Mouse (Mus musculus): ENCODE data around the gene Cpt1a. TPM values are rescaled to one million over a fixed set of nuclear protein-coding genes. Genes with fewer than 3 reads are reported as not detected.
A peak's percentile ranks its signal among the peaks of the same experiment; 100 is the strongest.

Gene Cpt1a
- 12.7 and 13.0 TPM in 2 replicates for polyA plus RNA-seq (2015; fragmentation: Nextera tagmentation; extraction: Ambion mirVana)

GRCm38 (mm10) chr19:3322261-3322969 is at the start of gene Cpt1a:
Cpt1a (plus strand) TSS chr19:3322334.
- WGBS = 4% methylated on average over 26 of the region's 26 CpGs
- peaks cover 43% of the 10 kb centered on the region for H3K4me1 ChIP-seq
- H3K27ac ChIP-seq (replicated peaks) = 0 out of 2 replicates have a peak within 1 kb of the TSS, but pooled peaks have one; percentile 4
- peaks cover 28% of the 10 kb centered on the region for H3K27me3 ChIP-seq
- no peaks in the 10 kb centered on the region for H3K9me3 ChIP-seq
- H3K4me3 ChIP-seq = peak within 1 kb of the TSS; percentile 64
- no peaks in the 10 kb centered on the region for H3K36me3 ChIP-seq
- H3K9ac ChIP-seq (replicated peaks) = peak within 1 kb of the TSS; percentile 58
- ATAC-seq (replicated peaks) = no peak
- H3K4me2 ChIP-seq (replicated peaks) = peak within 1 kb of the TSS; percentile 91

- Histone ChIP-seq H3K36me3 (peaks cover 85% of the 10 kb centered on the region), H3K9me3 (no peaks in the 10 kb centered on the region), H3K4me3 (no peak overlapping the region), H3K4me1 (no peaks in the 10 kb centered on the region), H3K27ac (replicated peaks) (no peak overlapping the region), H3K4me2 (replicated peaks) (no peak overlapping the region), H3K27me3 (no peaks in the 10 kb centered on the region), H3K9ac (replicated peaks) (no peak overlapping the region)
- WGBS = 92% methylated on average over 9 of the region's 9 CpGs
- ATAC-seq (replicated peaks) = no peak
Observed at GRCm38 (mm10) chr19:3273331-3273730, 48.8 kb upstream of the Cpt1a start.

GRCm38 (mm10) chr19:3275744-3276365 is 46.3 kb upstream of the Cpt1a start:
- H3K9ac ChIP-seq (replicated peaks) = no peak overlapping the region
- H3K4me3 ChIP-seq = no peak overlapping the region
- H3K36me3 ChIP-seq = peaks cover 64% of the 10 kb centered on the region
- H3K27ac ChIP-seq (replicated peaks) = no peak overlapping the region
- H3K27me3 ChIP-seq = no peaks in the 10 kb centered on the region
- 83% methylated on average over 3 of the region's 3 CpGs for WGBS
- no peaks in the 10 kb centered on the region for H3K9me3 ChIP-seq
- no peaks in the 10 kb centered on the region for H3K4me1 ChIP-seq
- ATAC-seq (replicated peaks) = no peak
- no peak overlapping the region for H3K4me2 ChIP-seq (replicated peaks)

GRCm38 (mm10) chr19:3281886-3282285 is 40.2 kb upstream of the Cpt1a start:
- Histone ChIP-seq H3K36me3 (peaks cover 16% of the 10 kb centered on the region), H3K4me1 (peaks cover 23% of the 10 kb centered on the region), H3K9me3 (no peaks in the 10 kb centered on the region), H3K4me3 (peak overlapping the region; percentile 93), H3K27me3 (no peaks in the 10 kb centered on the region), H3K4me2 (replicated peaks) (peak overlapping the region; percentile 88), H3K9ac (replicated peaks) (peak overlapping the region; percentile 79), H3K27ac (replicated peaks) (no peak overlapping the region)
- WGBS = 77% methylated on average over 4 of the region's 4 CpGs
- no peak for ATAC-seq (replicated peaks)

GRCm38 (mm10) chr19:3282572-3283467 is 39.3 kb upstream of the Cpt1a start, which contains the start of the genes Mrpl21 and Ighmbp2:
Mrpl21 (plus strand) TSS chr19:3282901.
Ighmbp2 (minus strand) TSS chr19:3283017.
- Histone ChIP-seq H3K27ac (replicated peaks) (peak within 1 kb of the TSS; percentile 70), H3K4me1 (peaks cover 23% of the 10 kb centered on the region), H3K9me3 (no peaks in the 10 kb centered on the region), H3K9ac (replicated peaks) (peak within 1 kb of the TSS; percentile 79), H3K4me2 (replicated peaks) (peak within 1 kb of the TSS; percentile 88), H3K27me3 (no peaks in the 10 kb centered on the region), H3K4me3 (peak within 1 kb of the TSS; percentile 93), H3K36me3 (peaks cover 23% of the 10 kb centered on the region)
- peak; percentile 95 for ATAC-seq (replicated peaks)
- under 1% methylated on average over 49 of the region's 49 CpGs for WGBS

- H3K36me3 ChIP-seq = peaks cover 59% of the 10 kb centered on the region
Observed at GRCm38 (mm10) chr19:3289006-3289405, 33.1 kb upstream of the Cpt1a start.

GRCm38 (mm10) chr19:3292028-3292427 is 30.1 kb upstream of the Cpt1a start:
- peak; percentile 55 for ATAC-seq (replicated peaks)
- H3K4me2 ChIP-seq (replicated peaks) = no peak overlapping the region
- WGBS = 58% methylated on average over 2 of the region's 2 CpGs
- no peaks in the 10 kb centered on the region for H3K27me3 ChIP-seq
- H3K9me3 ChIP-seq = no peaks in the 10 kb centered on the region
- no peak overlapping the region for H3K27ac ChIP-seq (replicated peaks)
- no peak overlapping the region for H3K4me3 ChIP-seq
- peaks cover 47% of the 10 kb centered on the region for H3K36me3 ChIP-seq
- no peaks in the 10 kb centered on the region for H3K4me1 ChIP-seq
- H3K9ac ChIP-seq (replicated peaks) = no peak overlapping the region

More at GRCm38 (mm10) chr19:3289006-3289405, 33.1 kb upstream of the Cpt1a start:
- no peak overlapping the region for H3K4me2 ChIP-seq (replicated peaks)
- no peak for ATAC-seq (replicated peaks)
- H3K9ac ChIP-seq (replicated peaks) = no peak overlapping the region
- H3K4me3 ChIP-seq = no peak overlapping the region
- H3K27ac ChIP-seq (replicated peaks) = no peak overlapping the region
- H3K9me3 ChIP-seq = no peaks in the 10 kb centered on the region
- H3K4me1 ChIP-seq = peaks cover 1% of the 10 kb centered on the region; the same call in 1 of the 2 replicates
- 84% methylated on average over 1 of the region's 1 CpGs for WGBS
- H3K27me3 ChIP-seq = no peaks in the 10 kb centered on the region

GRCm38 (mm10) chr19:3292993-3293392 is 29.1 kb upstream of the Cpt1a start:
- H3K4me2 ChIP-seq (replicated peaks) = no peak overlapping the region
- ATAC-seq (replicated peaks) = no peak

GRCm38 (mm10) chr19:3295245-3295644 is 26.9 kb upstream of the Cpt1a start:
- WGBS = 85% methylated on average over 6 of the region's 6 CpGs
- H3K4me3 ChIP-seq = no peak overlapping the region
- H3K9me3 ChIP-seq = no peaks in the 10 kb centered on the region
- no peaks in the 10 kb centered on the region for H3K27me3 ChIP-seq
- H3K36me3 ChIP-seq = peaks cover 26% of the 10 kb centered on the region
- H3K27ac ChIP-seq (replicated peaks) = no peak overlapping the region
- no peaks in the 10 kb centered on the region for H3K4me1 ChIP-seq
- H3K4me2 ChIP-seq (replicated peaks) = no peak overlapping the region
- ATAC-seq (replicated peaks) = no peak
- no peak overlapping the region for H3K9ac ChIP-seq (replicated peaks)

More at GRCm38 (mm10) chr19:3292993-3293392, 29.1 kb upstream of the Cpt1a start:
- Histone ChIP-seq H3K9me3 (no peaks in the 10 kb centered on the region), H3K36me3 (peaks cover 40% of the 10 kb centered on the region), H3K4me1 (no peaks in the 10 kb centered on the region), H3K27me3 (no peaks in the 10 kb centered on the region), H3K27ac (replicated peaks) (no peak overlapping the region), H3K9ac (replicated peaks) (no peak overlapping the region), H3K4me3 (no peak overlapping the region)
- WGBS = 96% methylated on average over 1 of the region's 1 CpGs

- H3K4me3 ChIP-seq = no peak overlapping the region
- H3K27me3 ChIP-seq = no peaks in the 10 kb centered on the region
- no peaks in the 10 kb centered on the region for H3K9me3 ChIP-seq
- no peaks in the 10 kb centered on the region for H3K4me1 ChIP-seq
- no peak overlapping the region for H3K27ac ChIP-seq (replicated peaks)
- no peak for ATAC-seq (replicated peaks)
- peaks cover 9% of the 10 kb centered on the region; the same call in 1 of the 2 replicates for H3K36me3 ChIP-seq
- no peak overlapping the region for H3K4me2 ChIP-seq (replicated peaks)
- no peak overlapping the region for H3K9ac ChIP-seq (replicated peaks)
Observed at GRCm38 (mm10) chr19:3297034-3297433, 25.1 kb upstream of the Cpt1a start.

- WGBS = 86% methylated on average over 7 of the region's 7 CpGs
- Histone ChIP-seq H3K9me3 (no peaks in the 10 kb centered on the region), H3K36me3 (0 out of 2 replicates have a peak, but pooled peaks cover 4% of the 10 kb centered on the region), H3K4me2 (replicated peaks) (no peak overlapping the region), H3K27ac (replicated peaks) (no peak overlapping the region), H3K4me3 (no peak overlapping the region), H3K27me3 (no peaks in the 10 kb centered on the region), H3K9ac (replicated peaks) (no peak overlapping the region), H3K4me1 (no peaks in the 10 kb centered on the region)
- ATAC-seq (replicated peaks) = no peak
Observed at GRCm38 (mm10) chr19:3297775-3298174, 24.4 kb upstream of the Cpt1a start.

All from forebrain, embryonic 15.5 days (tissue).